Mouse (Mus musculus) embryonic facial prominence, embryonic 12.5 days (tissue): Measurements from ENCODE around the gene Celf2. TPM values are rescaled to one million over a fixed set of nuclear protein-coding genes. Genes with fewer than 3 reads are reported as not detected.

Source experiments
- ATAC-seq: fragments of 200-750 bp; cut with Nextera tagmentation; 2 replicates; pipeline ENCODE4 v1.8.0; 2017; ENCODE audit not compliant: insufficient number of reproducible peaks, insufficient read depth, low FRiP score, low TSS enrichment
- H3K27ac ChIP-seq: fragments of 300-500 bp; sonication (generic); 2 replicates; pipeline ENCODE4 v1.5.1; 2016; ENCODE audit warnings: mild to moderate bottlenecking
- H3K27me3 ChIP-seq: fragments of 300-500 bp; sonication (generic); 2 replicates; pipeline ENCODE4 v1.6.1; 2016; ENCODE audit warnings: mild to moderate bottlenecking, moderate library complexity
- H3K36me3 ChIP-seq: fragments of 300-500 bp; sonication (generic); 2 replicates; pipeline ENCODE4 v1.6.1; 2016; ENCODE audit warnings: mild to moderate bottlenecking
- H3K4me1 ChIP-seq: fragments of 300-500 bp; sonication (generic); 2 replicates; pipeline ENCODE4 v1.6.1; 2016
- H3K4me2 ChIP-seq: fragments of 300-500 bp; sonication (generic); replicated peaks from 2 replicates; pipeline ENCODE4 v1.6.1; 2016; ENCODE audit warnings: mild to moderate bottlenecking, moderate library complexity
- H3K4me3 ChIP-seq: fragments of 300-500 bp; sonication (generic); 2 replicates; pipeline ENCODE4 v1.5.1; 2016; ENCODE audit warnings: mild to moderate bottlenecking
- H3K9ac ChIP-seq: fragments of 300-500 bp; sonication (generic); 2 replicates; pipeline ENCODE4 v1.6.1; 2016; ENCODE audit warnings: mild to moderate bottlenecking, moderate library complexity
- H3K9me3 ChIP-seq: fragments of 300-500 bp; sonication (generic); 2 replicates; pipeline ENCODE4 v1.6.1; 2016; ENCODE audit warnings: mild to moderate bottlenecking, moderate library complexity
- WGBS: fragments of 180-500 bp; shearing (Covaris S2); methylation state at CpG from one replicate; pipeline ENCODE4 v1.1.7; 2016; 5-methylcytosine and 5-hydroxymethylcytosine counted together
- polyA plus RNA-seq: library from polyadenylated mRNA; unstranded; fragments of >200 nt; fragmentation: Nextera tagmentation; extraction: Ambion mirVana; gene quantifications from 2 replicates; pipeline ENCODE4 v1.2.1, GENCODE M21; 2016

Celf2 gene
- polyA plus RNA-seq, 1 experiment from 2014 or later, result 56.8 TPM

- Histone ChIP-seq H3K4me3 (no peak overlapping the region), H3K4me2 (no peak overlapping the region), H3K9me3 (no peaks in the 10 kb centered on the region), H3K27ac (no peak overlapping the region), H3K9ac (no peak overlapping the region), H3K27me3 (no peaks in the 10 kb centered on the region), H3K4me1 (no peaks in the 10 kb centered on the region), H3K36me3 (no peaks in the 10 kb centered on the region)
- ATAC-seq, result no peak
- whole genome bisulfite sequencing, result 81% methylated on average over 3 of the region's 3 CpGs
Observed at GRCm38 (mm10) chr2:6557749-6558148, 951.6 kb downstream of the Celf2 start.

GRCm38 (mm10) chr2:6556913-6557312 lies 952.5 kb downstream of the Celf2 start:
- no peaks in the 10 kb centered on the region for H3K36me3 ChIP-seq
- ATAC-seq, result no peak
- 91% methylated on average over 2 of the region's 2 CpGs for WGBS
- no peaks in the 10 kb centered on the region for H3K4me1 ChIP-seq
- no peak overlapping the region for H3K4me3 ChIP-seq
- H3K9ac ChIP-seq, result no peak overlapping the region
- no peak overlapping the region for H3K27ac ChIP-seq
- H3K27me3 ChIP-seq, result no peaks in the 10 kb centered on the region
- no peaks in the 10 kb centered on the region for H3K9me3 ChIP-seq
- no peak overlapping the region for H3K4me2 ChIP-seq

DNA sequence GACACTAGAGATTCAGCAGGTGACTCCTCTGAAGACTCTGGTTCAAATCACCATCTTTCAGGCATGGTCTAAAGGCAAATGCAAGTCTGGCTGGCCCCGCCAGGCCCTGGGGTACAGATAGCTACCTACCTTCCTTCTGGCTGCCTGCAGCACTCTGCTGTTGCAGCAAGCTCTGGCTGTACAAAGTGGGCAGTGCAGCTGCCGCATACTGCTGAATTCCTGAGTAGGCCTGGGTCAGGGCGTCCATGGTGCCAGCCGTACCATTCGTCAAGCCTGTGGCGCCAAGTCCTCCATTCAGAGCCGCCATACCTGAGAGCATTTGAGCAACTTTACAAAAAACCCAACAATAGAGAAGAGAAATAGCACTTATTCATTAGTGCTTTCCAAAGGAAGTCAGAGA lies 955.7 kb downstream of the Celf2 start:
- H3K9ac ChIP-seq, result no peak overlapping the region
- no peaks in the 10 kb centered on the region for H3K9me3 ChIP-seq
- H3K4me3 ChIP-seq, result no peak overlapping the region
- 93% methylated on average over 7 of the region's 7 CpGs for WGBS
- no peaks in the 10 kb centered on the region for H3K4me1 ChIP-seq
- H3K27me3 ChIP-seq, result no peaks in the 10 kb centered on the region
- H3K27ac ChIP-seq, result no peak overlapping the region
- no peak for ATAC-seq
- H3K4me2 ChIP-seq, result no peak overlapping the region
- no peaks in the 10 kb centered on the region for H3K36me3 ChIP-seq

DNA sequence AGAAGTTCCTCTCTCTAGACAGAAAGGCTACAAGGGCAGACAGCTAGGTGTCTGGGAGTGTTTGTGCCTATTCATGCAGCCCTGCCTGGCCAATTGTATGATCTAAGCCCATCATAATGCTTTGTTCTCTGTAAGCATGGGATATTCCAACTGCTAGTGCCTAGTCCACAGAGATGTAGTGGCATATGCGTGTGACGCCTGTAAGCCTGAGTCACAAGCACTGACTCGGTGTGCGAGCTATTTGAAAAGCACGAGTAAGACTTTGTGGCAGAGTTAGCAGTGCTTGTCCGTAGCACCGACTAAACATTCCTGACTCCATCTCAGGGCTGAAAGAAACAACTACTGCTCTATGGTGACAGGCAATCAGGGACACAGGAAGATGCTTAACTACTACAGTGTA lies 960.1 kb downstream of the Celf2 start:
- Histone ChIP-seq H3K4me2 (no peak overlapping the region), H3K4me3 (no peak overlapping the region), H3K4me1 (no peaks in the 10 kb centered on the region), H3K9ac (no peak overlapping the region), H3K9me3 (no peaks in the 10 kb centered on the region), H3K36me3 (no peaks in the 10 kb centered on the region), H3K27ac (no peak overlapping the region), H3K27me3 (no peaks in the 10 kb centered on the region)
- no peak for ATAC-seq
- 89% methylated on average over 7 of the region's 7 CpGs for WGBS

DNA sequence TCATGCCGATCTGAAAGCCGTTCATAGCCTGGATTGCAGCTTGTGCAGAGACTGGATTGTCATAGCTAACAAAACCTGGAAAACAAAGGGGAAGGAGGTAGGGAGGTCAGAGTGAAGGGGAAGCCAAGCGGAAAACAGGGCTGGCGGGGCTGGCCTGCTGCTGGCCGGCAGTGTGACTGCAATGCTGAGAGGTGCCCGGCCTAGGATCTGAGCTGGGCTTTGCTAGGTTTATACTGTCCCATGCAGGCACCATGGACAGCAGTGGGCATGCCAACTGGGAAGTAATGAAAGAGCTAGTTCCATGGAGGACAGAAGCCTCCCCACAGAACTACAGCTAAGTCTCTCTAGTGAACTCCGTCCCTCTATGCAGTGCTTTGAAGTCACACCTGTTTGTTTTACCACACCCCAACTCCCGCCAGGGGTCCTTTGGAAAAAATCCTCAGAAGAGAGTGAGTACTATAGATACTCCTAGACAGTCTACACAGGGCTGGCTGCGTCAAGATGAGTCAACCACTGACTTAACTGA lies 962.2 kb downstream of the Celf2 start:
- H3K27me3 ChIP-seq, result no peaks in the 10 kb centered on the region
- no peaks in the 10 kb centered on the region for H3K9me3 ChIP-seq
- ATAC-seq, result peak; percentile 35; the same call in 1 of the 2 replicates
- no peak overlapping the region for H3K4me2 ChIP-seq
- peak overlapping the region; percentile 60; the same call in 1 of the 2 replicates for H3K27ac ChIP-seq
- no peak overlapping the region for H3K4me3 ChIP-seq
- 52% methylated on average over 9 of the region's 9 CpGs for WGBS
- no peak overlapping the region for H3K9ac ChIP-seq
- H3K36me3 ChIP-seq, result no peaks in the 10 kb centered on the region
- no peaks in the 10 kb centered on the region for H3K4me1 ChIP-seq

GRCm38 (mm10) chr2:6546462-6547138 lies 962.8 kb downstream of the Celf2 start:
- no peaks in the 10 kb centered on the region for H3K4me1 ChIP-seq
- no peak overlapping the region for H3K4me2 ChIP-seq
- H3K27ac ChIP-seq, result peak overlapping the region; percentile 60; the same call in 1 of the 2 replicates
- 0 out of 2 replicates have a peak, but pooled peaks have one; percentile 28 for ATAC-seq
- no peaks in the 10 kb centered on the region for H3K27me3 ChIP-seq
- WGBS, result 69% methylated on average over 14 of the region's 14 CpGs
- no peaks in the 10 kb centered on the region for H3K36me3 ChIP-seq
- no peak overlapping the region for H3K4me3 ChIP-seq
- H3K9ac ChIP-seq, result no peak overlapping the region
- H3K9me3 ChIP-seq, result no peaks in the 10 kb centered on the region

DNA sequence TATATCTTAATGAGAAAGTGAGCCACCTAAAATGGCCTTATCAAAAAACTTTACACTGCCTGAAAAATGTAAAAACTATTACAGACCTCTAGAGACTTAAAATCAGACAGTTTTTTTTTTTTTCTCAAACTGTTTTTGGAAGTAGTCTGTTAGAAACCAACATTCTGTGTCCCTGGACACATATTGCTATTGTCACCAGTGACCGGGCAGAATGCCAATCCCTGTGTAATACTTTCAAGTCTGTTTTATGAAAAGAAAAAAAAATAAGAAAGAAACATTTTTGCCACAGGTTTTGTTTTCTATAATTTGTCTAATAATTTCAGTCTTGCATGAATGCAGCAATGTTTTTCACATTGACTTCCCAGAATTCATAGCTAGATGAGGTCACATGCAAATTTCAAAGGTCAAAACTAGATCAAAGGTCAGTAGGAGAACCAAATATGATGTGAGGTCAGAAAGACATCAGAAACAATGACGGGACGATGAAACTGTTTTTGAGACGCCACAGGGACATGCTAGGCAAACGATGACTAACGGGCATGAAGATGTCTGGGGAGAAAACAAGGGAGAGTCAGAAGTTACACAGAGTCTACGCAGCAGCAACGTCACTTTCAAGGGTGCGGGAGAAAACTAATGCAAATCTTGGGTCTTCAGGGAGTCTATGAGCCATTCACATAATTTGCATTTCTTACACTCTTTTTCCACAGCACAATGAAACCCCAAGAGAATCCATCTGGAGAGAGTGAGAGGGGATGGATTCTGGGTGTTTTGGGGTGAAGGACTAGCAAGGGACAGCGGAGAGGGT lies 964.0 kb downstream of the Celf2 start:
- WGBS, result 79% methylated on average over 10 of the region's 10 CpGs

GRCm38 (mm10) chr2:6543650-6544049 lies 965.7 kb downstream of the Celf2 start:
- Histone ChIP-seq H3K9me3 (no peaks in the 10 kb centered on the region), H3K36me3 (no peaks in the 10 kb centered on the region), H3K4me3 (no peak overlapping the region), H3K27me3 (no peaks in the 10 kb centered on the region), H3K4me1 (no peaks in the 10 kb centered on the region), H3K27ac (no peak overlapping the region), H3K9ac (no peak overlapping the region), H3K4me2 (no peak overlapping the region)
- 87% methylated on average over 5 of the region's 5 CpGs for WGBS
- ATAC-seq, result no peak

More for the DNA sequence above, 964.0 kb downstream of the Celf2 start:
- Histone ChIP-seq H3K4me2 (no peak overlapping the region), H3K4me1 (no peaks in the 10 kb centered on the region), H3K9me3 (no peaks in the 10 kb centered on the region), H3K4me3 (no peak overlapping the region), H3K9ac (no peak overlapping the region), H3K36me3 (no peaks in the 10 kb centered on the region), H3K27ac (no peak overlapping the region), H3K27me3 (no peaks in the 10 kb centered on the region)
- ATAC-seq, result no peak

GRCm38 (mm10) chr2:6542556-6543180 lies 966.7 kb downstream of the Celf2 start:
- H3K9ac ChIP-seq, result no peak overlapping the region
- no peaks in the 10 kb centered on the region for H3K27me3 ChIP-seq
- ATAC-seq, result no peak
- no peaks in the 10 kb centered on the region for H3K36me3 ChIP-seq
- WGBS, result 86% methylated on average over 12 of the region's 12 CpGs
- H3K4me2 ChIP-seq, result no peak overlapping the region
- H3K4me3 ChIP-seq, result no peak overlapping the region
- no peak overlapping the region for H3K27ac ChIP-seq
- no peaks in the 10 kb centered on the region for H3K9me3 ChIP-seq
- H3K4me1 ChIP-seq, result no peaks in the 10 kb centered on the region

DNA sequence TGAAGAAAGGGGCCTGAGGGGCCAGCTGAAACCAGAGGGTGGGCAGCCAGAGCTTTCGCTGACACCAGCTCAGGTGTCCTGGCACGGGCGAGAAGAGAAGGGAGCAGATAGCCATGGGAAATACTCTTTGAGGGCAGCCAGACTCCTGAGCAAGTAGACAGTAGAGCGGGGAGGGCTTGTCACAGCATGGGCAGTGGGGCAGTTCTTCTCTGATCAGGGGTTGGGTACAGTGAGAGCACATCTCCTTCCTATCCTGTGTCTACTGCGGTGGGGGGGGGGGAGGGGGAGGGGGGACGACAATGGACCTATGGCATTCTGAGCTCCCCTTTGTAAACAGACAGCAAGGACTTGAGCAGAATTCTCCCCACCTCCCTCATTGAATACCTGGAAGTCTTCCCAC lies 968.5 kb downstream of the Celf2 start:
- H3K9me3 ChIP-seq, result no peaks in the 10 kb centered on the region
- H3K4me1 ChIP-seq, result no peaks in the 10 kb centered on the region
- H3K27me3 ChIP-seq, result no peaks in the 10 kb centered on the region
- no peak overlapping the region for H3K4me2 ChIP-seq
- H3K36me3 ChIP-seq, result no peaks in the 10 kb centered on the region
- H3K9ac ChIP-seq, result no peak overlapping the region
- no peak overlapping the region for H3K4me3 ChIP-seq
- no peak overlapping the region for H3K27ac ChIP-seq
- WGBS, result 89% methylated on average over 5 of the region's 6 CpGs
- ATAC-seq, result peak; percentile 41; the same call in 1 of the 2 replicates

- Histone ChIP-seq H3K27ac (no peak overlapping the region), H3K9ac (no peak overlapping the region), H3K4me1 (no peaks in the 10 kb centered on the region), H3K4me2 (no peak overlapping the region), H3K4me3 (no peak overlapping the region), H3K36me3 (no peaks in the 10 kb centered on the region), H3K27me3 (no peaks in the 10 kb centered on the region), H3K9me3 (no peaks in the 10 kb centered on the region)
- no peak for ATAC-seq
- 66% methylated on average over 11 of the region's 11 CpGs for WGBS
Observed at GRCm38 (mm10) chr2:6540092-6540491, 969.3 kb downstream of the Celf2 start.
